Mouse (Mus musculus): Measurements from ENCODE around the gene Rhbdl1. TPM values are rescaled to one million over a fixed set of nuclear protein-coding genes. Genes with fewer than 3 reads are reported as not detected.
"Not testable (repeated sequence)": the region's sequence is repeated elsewhere in the genome, so short reads cannot be mapped to it uniquely, and the experiment has no call there.

Gene Rhbdl1
- total and polyA plus RNA-seq, 2 experiments, result 0.74 to 5.5 TPM

DNA sequence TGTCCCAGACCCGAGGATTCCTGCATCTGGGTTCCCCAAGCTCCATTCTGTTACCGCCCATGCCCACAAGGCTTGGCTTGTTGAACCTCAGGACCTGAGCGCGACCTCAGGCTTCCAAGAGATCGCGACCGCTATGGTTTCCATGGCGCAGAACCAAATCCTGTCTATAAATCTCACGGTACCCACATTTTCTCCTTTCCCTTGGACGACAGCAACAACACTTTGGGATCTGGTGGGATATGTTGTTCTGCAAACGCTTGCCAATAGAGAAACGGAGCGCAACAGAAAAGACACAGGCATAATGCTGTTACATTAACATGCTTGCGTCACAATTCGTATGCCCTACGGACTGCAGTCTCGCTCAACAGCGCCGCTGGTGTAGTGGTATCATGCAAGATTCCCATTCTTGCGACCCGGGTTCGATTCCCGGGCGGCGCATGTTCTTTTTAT, 37.7 kb upstream of the Rhbdl1 start, which contains the start of gene Mettl26:
Gene Mettl26 (plus strand): TSS at position 354 of the 450 bp plus-strand sequence.
- no peak for TF ChIP-seq CTCF (IDR thresholded peaks at IDR 0.05; ENCODE audit: low read depth, low read length)
- TF ChIP-seq POLR2A (IDR thresholded peaks at IDR 0.05; ENCODE audit: extremely low read depth, insufficient read depth, low read length), result no peak
- under 1% methylated on average over 25 of the region's 25 CpGs for WGBS

DNA sequence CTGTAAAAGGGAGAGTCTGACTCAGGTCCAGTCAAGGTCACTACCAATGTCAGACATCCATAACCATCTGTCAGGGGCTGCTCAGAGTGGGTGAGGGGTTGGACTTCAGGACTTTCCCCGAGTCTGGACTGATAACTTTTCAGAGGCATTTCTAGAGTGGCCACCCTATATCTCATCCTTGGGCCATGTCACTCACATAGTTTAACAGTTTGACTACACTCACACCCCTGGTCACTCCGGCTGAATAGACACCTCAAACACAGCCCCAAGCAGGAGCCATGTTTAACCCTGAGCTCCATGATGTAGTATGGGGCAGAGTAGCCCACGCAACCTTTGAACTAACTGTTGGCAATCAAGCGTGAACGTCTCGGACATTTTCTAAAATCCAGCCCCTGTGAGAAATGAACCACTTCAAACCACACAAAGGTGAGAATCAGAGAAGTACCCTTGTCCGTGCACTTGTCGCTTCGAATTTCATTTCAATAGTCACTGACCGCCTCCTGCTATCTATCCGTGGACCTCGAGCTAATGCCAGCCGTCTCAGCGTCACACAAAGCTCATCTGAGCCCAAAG, 37.1 kb upstream of the Rhbdl1 start:
- Histone ChIP-seq H3K4me1 (ENCODE audit: control insufficient read depth, insufficient read depth, low read length) (peaks cover 8% of the 10 kb centered on the region), H3K27ac (replicated peaks; ENCODE audit: insufficient read depth, low read depth, low read length) (peak overlapping the region; percentile 25; the same call in 1 of the 2 replicates), H3K36me3 (ENCODE audit: control insufficient read depth, insufficient read depth, low read length) (no peaks in the 10 kb centered on the region), H3K9ac (ENCODE audit: low read depth, low read length) (peak overlapping the region; percentile 60), H3K4me3 (ENCODE audit: insufficient read depth, low read depth, low read length) (peak overlapping the region; percentile 59), H3K79me2 (ENCODE audit: control insufficient read depth, insufficient read depth, low read length) (peaks cover 7% of the 10 kb centered on the region; the same call in 1 of the 2 replicates), H3K27me3 (ENCODE audit: control insufficient read depth, insufficient read depth, low read length) (no peaks in the 10 kb centered on the region)
- WGBS, result 21% methylated on average over 14 of the region's 14 CpGs
- DNase-seq (ENCODE audit: extremely low read depth, low read depth, low spot score), result no peak
- no peak for TF ChIP-seq CTCF (IDR thresholded peaks at IDR 0.05; ENCODE audit: low read depth, low read length)
- no peak for TF ChIP-seq POLR2A (IDR thresholded peaks at IDR 0.05; ENCODE audit: extremely low read depth, insufficient read depth, low read length)

More for the DNA sequence above, 37.7 kb upstream of the Rhbdl1 start, which contains the start of gene Mettl26:
- no peaks in the 10 kb centered on the region for H3K36me3 ChIP-seq (ENCODE audit: control insufficient read depth, insufficient read depth, low read length)
- DNase-seq (ENCODE audit: extremely low read depth, low read depth, low spot score), result no peak
- peak within 1 kb of the TSS; percentile 87 for H3K9ac ChIP-seq (ENCODE audit: low read depth, low read length)
- H3K79me2 ChIP-seq (ENCODE audit: control insufficient read depth, insufficient read depth, low read length), result peaks cover 7% of the 10 kb centered on the region; the same call in 1 of the 2 replicates
- peaks cover 8% of the 10 kb centered on the region for H3K4me1 ChIP-seq (ENCODE audit: control insufficient read depth, insufficient read depth, low read length)
- peak within 1 kb of the TSS; percentile 91 for H3K27ac ChIP-seq (replicated peaks; ENCODE audit: insufficient read depth, low read depth, low read length)
- H3K4me3 ChIP-seq (ENCODE audit: insufficient read depth, low read depth, low read length), result peak within 1 kb of the TSS; percentile 81
- no peaks in the 10 kb centered on the region for H3K27me3 ChIP-seq (ENCODE audit: control insufficient read depth, insufficient read depth, low read length)

DNA sequence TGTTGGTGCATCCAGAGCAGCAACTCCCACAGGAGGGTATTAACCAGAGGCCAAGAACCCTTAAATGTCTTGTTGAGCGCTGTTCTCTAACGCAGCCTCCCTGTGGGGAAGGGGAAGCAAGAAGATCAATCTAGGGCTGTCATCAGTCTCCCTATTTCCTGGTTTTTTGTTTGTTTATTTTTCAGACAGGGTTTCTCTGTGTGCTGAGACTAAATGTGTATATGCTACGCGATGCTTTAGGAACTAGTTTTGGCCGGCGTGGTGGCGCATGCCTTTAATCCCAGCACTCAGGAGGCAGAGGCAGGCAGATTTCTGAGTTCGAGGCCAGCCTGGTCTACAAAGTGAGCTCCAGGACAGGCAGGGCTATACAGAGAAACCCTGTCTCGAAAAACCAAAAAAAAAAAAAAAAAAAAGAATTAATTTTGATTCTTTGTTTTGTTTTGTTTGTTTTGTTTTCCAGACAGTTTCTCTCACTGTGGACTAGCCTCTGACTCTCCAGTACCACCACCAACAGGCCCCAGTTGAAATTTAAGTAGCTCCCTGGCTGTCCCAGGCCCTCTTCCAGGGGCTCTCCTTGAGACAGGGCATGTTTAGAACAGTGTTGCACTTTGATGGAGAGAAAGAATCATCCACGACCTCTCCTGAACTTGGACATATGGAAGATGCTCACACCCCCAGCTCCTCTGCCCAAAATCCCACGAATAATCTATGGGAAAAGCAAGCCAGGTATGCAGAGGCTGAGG, 36.5 kb upstream of the Rhbdl1 start:
- Histone ChIP-seq H3K9ac (ENCODE audit: low read depth, low read length) (no peak overlapping the region), H3K4me1 (ENCODE audit: control insufficient read depth, insufficient read depth, low read length) (peaks cover 9% of the 10 kb centered on the region), H3K4me3 (ENCODE audit: insufficient read depth, low read depth, low read length) (no peak overlapping the region), H3K27me3 (ENCODE audit: control insufficient read depth, insufficient read depth, low read length) (no peaks in the 10 kb centered on the region), H3K36me3 (ENCODE audit: control insufficient read depth, insufficient read depth, low read length) (no peaks in the 10 kb centered on the region), H3K27ac (replicated peaks; ENCODE audit: insufficient read depth, low read depth, low read length) (no peak overlapping the region), H3K79me2 (ENCODE audit: control insufficient read depth, insufficient read depth, low read length) (peaks cover 7% of the 10 kb centered on the region; the same call in 1 of the 2 replicates)
- no peak for DNase-seq (ENCODE audit: extremely low read depth, low read depth, low spot score)
- TF ChIP-seq CTCF (IDR thresholded peaks at IDR 0.05; ENCODE audit: low read depth, low read length) (no peak), POLR2A (IDR thresholded peaks at IDR 0.05; ENCODE audit: extremely low read depth, insufficient read depth, low read length) (no peak)
- WGBS, result 86% methylated on average over 11 of the region's 11 CpGs

DNA sequence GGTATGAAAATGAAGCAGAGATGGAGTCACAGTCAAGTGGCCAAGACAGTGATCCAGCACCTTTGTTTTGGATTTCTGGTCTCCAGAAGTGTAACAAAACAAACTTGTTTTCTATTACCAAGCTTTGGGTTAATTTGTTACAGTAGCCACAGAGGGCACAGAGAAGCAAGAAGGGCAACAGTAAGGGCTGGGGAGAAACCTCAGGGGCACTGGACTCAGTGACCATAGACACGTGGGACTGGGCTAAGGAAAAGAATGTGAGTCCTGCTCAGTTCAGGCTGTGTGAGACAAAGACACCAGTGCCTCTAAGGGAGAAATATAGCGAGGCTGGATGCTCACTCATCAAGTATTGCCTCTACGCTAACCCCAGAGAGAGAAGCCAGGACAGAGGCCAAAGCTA, 35.6 kb upstream of the Rhbdl1 start:
- peaks cover 6% of the 10 kb centered on the region for H3K4me1 ChIP-seq (ENCODE audit: control insufficient read depth, insufficient read depth, low read length)
- H3K79me2 ChIP-seq (ENCODE audit: control insufficient read depth, insufficient read depth, low read length), result peaks cover 7% of the 10 kb centered on the region; the same call in 1 of the 2 replicates
- no peaks in the 10 kb centered on the region for H3K27me3 ChIP-seq (ENCODE audit: control insufficient read depth, insufficient read depth, low read length)
- no peak overlapping the region for H3K9ac ChIP-seq (ENCODE audit: low read depth, low read length)
- H3K27ac ChIP-seq (replicated peaks; ENCODE audit: insufficient read depth, low read depth, low read length), result no peak overlapping the region
- H3K36me3 ChIP-seq (ENCODE audit: control insufficient read depth, insufficient read depth, low read length), result no peaks in the 10 kb centered on the region
- no peak overlapping the region for H3K4me3 ChIP-seq (ENCODE audit: insufficient read depth, low read depth, low read length)
- no peak for DNase-seq (ENCODE audit: extremely low read depth, low read depth, low spot score)
- 92% methylated on average over 3 of the region's 3 CpGs for whole genome bisulfite sequencing
- TF ChIP-seq CTCF (IDR thresholded peaks at IDR 0.05; ENCODE audit: low read depth, low read length), result no peak
- no peak for TF ChIP-seq POLR2A (IDR thresholded peaks at IDR 0.05; ENCODE audit: extremely low read depth, insufficient read depth, low read length)

DNA sequence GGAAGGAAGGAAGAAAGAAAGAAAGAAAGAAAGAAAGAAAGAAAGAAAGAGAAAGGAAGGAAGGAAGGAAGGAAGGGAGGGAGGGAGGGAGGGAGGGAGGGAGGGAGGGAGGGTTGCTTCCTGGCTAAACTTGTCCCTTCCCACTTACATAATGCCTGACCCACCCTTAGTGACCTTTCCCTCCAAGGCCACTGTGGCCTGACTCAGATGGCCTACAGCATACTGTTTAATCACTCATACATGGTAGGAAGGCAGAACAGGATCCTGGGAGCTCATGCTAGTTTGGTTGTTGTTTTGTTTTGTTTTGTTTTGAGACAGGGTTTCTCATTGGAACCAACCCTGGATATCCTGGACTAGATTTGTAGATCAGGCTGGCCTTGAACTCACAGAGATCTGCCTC, 34.5 kb upstream of the Rhbdl1 start:
- not testable (repeated sequence) for H3K4me3 ChIP-seq (ENCODE audit: insufficient read depth, low read depth, low read length)

DNA sequence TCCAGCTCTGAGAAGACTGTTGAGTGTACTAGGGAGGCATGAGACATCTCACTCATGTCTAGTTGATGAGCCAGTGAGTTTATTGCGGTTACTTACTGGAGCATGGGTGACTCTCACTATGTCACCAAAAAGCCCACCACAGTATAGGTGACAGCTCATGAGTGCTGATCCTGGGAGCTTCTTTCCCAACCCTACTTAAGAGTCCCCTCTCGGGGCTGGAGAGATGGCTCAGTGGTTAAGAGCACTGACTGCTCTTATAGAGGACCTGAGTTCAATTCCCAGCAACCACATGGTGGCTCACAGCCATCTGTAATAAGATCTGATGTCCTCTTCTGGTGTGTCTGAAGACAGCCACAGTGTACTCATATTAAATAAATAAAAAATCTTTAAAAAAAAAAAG, 32.9 kb upstream of the Rhbdl1 start:
- WGBS, result 91% methylated on average over 2 of the region's 2 CpGs
- Histone ChIP-seq H3K36me3 (ENCODE audit: control insufficient read depth, insufficient read depth, low read length) (no peaks in the 10 kb centered on the region), H3K4me3 (ENCODE audit: insufficient read depth, low read depth, low read length) (no peak overlapping the region), H3K9ac (ENCODE audit: low read depth, low read length) (no peak overlapping the region), H3K79me2 (ENCODE audit: control insufficient read depth, insufficient read depth, low read length) (peaks cover 19% of the 10 kb centered on the region; the same call in 1 of the 2 replicates), H3K27me3 (ENCODE audit: control insufficient read depth, insufficient read depth, low read length) (no peaks in the 10 kb centered on the region), H3K4me1 (ENCODE audit: control insufficient read depth, insufficient read depth, low read length) (peaks cover 22% of the 10 kb centered on the region), H3K27ac (replicated peaks; ENCODE audit: insufficient read depth, low read depth, low read length) (no peak overlapping the region)
- no peak for DNase-seq (ENCODE audit: extremely low read depth, low read depth, low spot score)
- no peak for TF ChIP-seq POLR2A (IDR thresholded peaks at IDR 0.05; ENCODE audit: extremely low read depth, insufficient read depth, low read length)
- no peak for TF ChIP-seq CTCF (IDR thresholded peaks at IDR 0.05; ENCODE audit: low read depth, low read length)

More for the DNA sequence above, 34.5 kb upstream of the Rhbdl1 start:
- DNase-seq (ENCODE audit: extremely low read depth, low read depth, low spot score); H3K27me3 ChIP-seq (ENCODE audit: control insufficient read depth, insufficient read depth, low read length); H3K9ac ChIP-seq (ENCODE audit: low read depth, low read length); H3K27ac ChIP-seq (replicated peaks; ENCODE audit: insufficient read depth, low read depth, low read length); H3K36me3 ChIP-seq (ENCODE audit: control insufficient read depth, insufficient read depth, low read length): not testable (repeated sequence)
- H3K4me1 ChIP-seq (ENCODE audit: control insufficient read depth, insufficient read depth, low read length), result peaks cover 10% of the 10 kb centered on the region
- peaks cover 11% of the 10 kb centered on the region; the same call in 1 of the 2 replicates for H3K79me2 ChIP-seq (ENCODE audit: control insufficient read depth, insufficient read depth, low read length)

Data from liver, adult 2 months (tissue).